Mouse (Mus musculus): ENCODE data around the gene Prl. TPM values are rescaled to one million over a fixed set of nuclear protein-coding genes. Genes with fewer than 3 reads are reported as not detected.

Gene Prl
- not detected for polyA plus RNA-seq (2017; shearing (Covaris generic))

DNA sequence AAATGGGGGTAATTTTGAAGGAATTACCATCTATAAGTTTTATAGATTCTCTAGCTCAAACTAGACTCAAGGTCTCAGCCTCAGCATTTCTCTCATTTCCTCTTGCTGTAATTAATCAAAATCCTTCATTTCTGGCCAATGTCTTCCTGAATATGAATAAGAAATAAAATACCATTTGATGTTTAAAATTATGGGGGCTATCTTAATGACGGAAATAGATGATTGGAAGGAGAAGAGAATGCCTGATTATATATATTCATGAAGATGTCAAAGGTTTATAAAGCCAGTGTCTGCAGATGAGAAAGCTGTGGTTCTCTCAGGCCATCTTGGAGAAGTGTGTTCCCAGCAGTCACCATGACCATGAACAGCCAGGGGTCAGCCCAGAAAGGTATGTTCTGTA is at the start of gene Prl:
Gene Prl, plus strand, starts transcription at position 301 of the 400 bp plus-strand sequence.

DNA sequence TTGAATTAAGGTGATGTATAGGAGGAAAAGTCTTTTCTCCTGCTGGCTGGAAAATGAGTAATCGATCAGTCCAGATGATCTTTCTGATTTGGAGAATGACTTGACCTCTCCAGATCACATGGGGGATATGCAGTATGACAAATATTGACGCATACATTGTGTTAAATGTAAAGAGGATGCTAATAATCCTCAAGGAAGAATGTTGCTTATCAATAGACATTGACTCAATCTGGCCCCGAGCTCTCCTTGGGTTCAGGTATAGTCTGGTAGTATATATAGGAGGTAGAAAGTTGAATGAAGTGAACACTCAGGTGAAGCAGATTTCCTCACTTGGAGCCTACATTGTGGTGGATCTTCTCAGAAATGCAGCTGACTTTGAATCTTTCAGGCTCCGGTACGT is 36.5 kb downstream of the Prl start, which contains the start of gene Prl3d1:
Gene Prl3d1, plus strand, starts transcription at position 301 of the 400 bp plus-strand sequence.

Other genes with a start within 250 kb of the Prl start
- not detected for gene Prl3d1, start 36.6 kb downstream of the Prl start, polyA plus RNA-seq (2017; shearing (Covaris generic))
- not detected for gene Prl3d2, start 64.1 kb downstream of the Prl start, polyA plus RNA-seq (2017; shearing (Covaris generic))
- gene Prl3d3, start 99.2 kb downstream of the Prl start, polyA plus RNA-seq (2017; shearing (Covaris generic)): not detected
- not detected for gene Prl3c1, start 139.1 kb downstream of the Prl start, polyA plus RNA-seq (2017; shearing (Covaris generic))
- gene Prl3b1, start 184.3 kb downstream of the Prl start, polyA plus RNA-seq (2017; shearing (Covaris generic)): not detected
- gene Prl3a1, start 201.9 kb downstream of the Prl start, polyA plus RNA-seq (2017; shearing (Covaris generic)): not detected